Mouse (Mus musculus) neural tube, embryonic 13.5 days (tissue): Measurements from ENCODE around the gene Afap1. TPM values are rescaled to one million over a fixed set of nuclear protein-coding genes. Genes with fewer than 3 reads are reported as not detected.

ENCODE experiments used
- ATAC-seq: fragments of 200-750 bp; cut with Nextera tagmentation; 2 replicates; pipeline ENCODE4 v1.8.0; 2017; ENCODE audit warnings: low read depth, mild to moderate bottlenecking, moderate TSS enrichment, moderate library complexity
- H3K27ac ChIP-seq: fragments of 300-500 bp; sonication (generic); replicated peaks from 2 replicates; pipeline ENCODE4 v1.5.1; 2015; ENCODE audit warnings: moderate library complexity, mild to moderate bottlenecking, inconsistent platforms
- H3K27me3 ChIP-seq: fragments of 300-500 bp; sonication (generic); 2 replicates; pipeline ENCODE4 v1.6.1; 2015; ENCODE audit warnings: mild to moderate bottlenecking, inconsistent platforms
- H3K36me3 ChIP-seq: fragments of 300-500 bp; sonication (generic); 2 replicates; pipeline ENCODE4 v1.6.1; 2015; ENCODE audit warnings: mild to moderate bottlenecking, inconsistent platforms
- H3K4me1 ChIP-seq: fragments of 300-500 bp; sonication (generic); replicated peaks from 2 replicates; pipeline ENCODE4 v1.6.1; 2015; ENCODE audit warnings: inconsistent platforms
- H3K4me2 ChIP-seq: fragments of 300-500 bp; sonication (generic); 2 replicates; pipeline ENCODE4 v1.6.1; 2015; ENCODE audit warnings: inconsistent platforms, mild to moderate bottlenecking, moderate library complexity
- H3K4me3 ChIP-seq: fragments of 300-500 bp; sonication (generic); 2 replicates; pipeline ENCODE4 v1.5.1; 2015; ENCODE audit warnings: mild to moderate bottlenecking, inconsistent platforms
- H3K9ac ChIP-seq: fragments of 300-500 bp; sonication (generic); 2 replicates; pipeline ENCODE4 v1.6.1; 2015; ENCODE audit warnings: moderate library complexity, mild to moderate bottlenecking, inconsistent platforms
- H3K9me3 ChIP-seq: fragments of 300-500 bp; sonication (generic); 2 replicates; pipeline ENCODE4 v1.6.1; 2016; ENCODE audit warnings: inconsistent platforms
- WGBS: fragments of 180-500 bp; shearing (Covaris S2); methylation state at CpG from one replicate; pipeline ENCODE4 v1.1.7; 2015; 5-methylcytosine and 5-hydroxymethylcytosine counted together
- polyA plus RNA-seq: library from polyadenylated mRNA; unstranded; fragments of >200 nt; fragmentation: Nextera tagmentation; extraction: Ambion mirVana; gene quantifications from 2 replicates; pipeline ENCODE4 v1.2.1, GENCODE M21; 2015

The Afap1 gene
- polyA plus RNA-seq, 1 experiment from 2014 or later = 92.2 TPM

GRCm38 (mm10) chr5:35920076-35920475, 27.0 kb downstream of the Afap1 start:
- H3K36me3 ChIP-seq = no peaks in the 10 kb centered on the region
- H3K9me3 ChIP-seq = no peaks in the 10 kb centered on the region
- H3K9ac ChIP-seq = no peak overlapping the region
- no peaks in the 10 kb centered on the region for H3K27me3 ChIP-seq
- H3K27ac ChIP-seq = peak overlapping the region; percentile 91; the same call in 1 of the 2 replicates
- no peak for ATAC-seq
- H3K4me2 ChIP-seq = no peak overlapping the region
- H3K4me1 ChIP-seq = peaks cover 99% of the 10 kb centered on the region
- no peak overlapping the region for H3K4me3 ChIP-seq
- 34% methylated on average over 4 of the region's 4 CpGs for WGBS

DNA sequence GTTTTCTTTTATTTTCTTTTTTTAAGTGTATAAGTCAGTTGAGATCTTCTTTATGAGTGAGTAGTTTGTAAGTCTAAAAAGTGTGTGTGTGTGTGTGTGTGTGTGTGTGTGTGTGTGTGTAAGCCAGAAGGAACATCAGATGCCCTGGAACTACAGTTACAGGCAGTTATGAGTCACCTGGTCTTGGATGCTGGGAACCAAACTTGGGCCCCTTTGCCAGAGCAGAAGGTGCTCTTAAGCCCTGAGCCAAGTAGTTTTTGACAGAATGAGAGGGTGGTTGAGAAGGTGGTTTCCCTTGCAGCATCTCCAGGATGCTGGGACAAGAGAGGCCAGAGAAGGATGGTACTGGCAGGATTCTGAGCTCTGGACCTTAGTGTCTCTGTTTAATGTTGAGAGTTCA, 27.4 kb downstream of the Afap1 start:
- Histone ChIP-seq H3K9ac (no peak overlapping the region), H3K27ac (peak overlapping the region; percentile 61; the same call in 1 of the 2 replicates), H3K4me1 (peaks cover 99% of the 10 kb centered on the region), H3K9me3 (no peaks in the 10 kb centered on the region), H3K4me2 (no peak overlapping the region), H3K4me3 (no peak overlapping the region), H3K27me3 (no peaks in the 10 kb centered on the region), H3K36me3 (no peaks in the 10 kb centered on the region)
- ATAC-seq = no peak

DNA sequence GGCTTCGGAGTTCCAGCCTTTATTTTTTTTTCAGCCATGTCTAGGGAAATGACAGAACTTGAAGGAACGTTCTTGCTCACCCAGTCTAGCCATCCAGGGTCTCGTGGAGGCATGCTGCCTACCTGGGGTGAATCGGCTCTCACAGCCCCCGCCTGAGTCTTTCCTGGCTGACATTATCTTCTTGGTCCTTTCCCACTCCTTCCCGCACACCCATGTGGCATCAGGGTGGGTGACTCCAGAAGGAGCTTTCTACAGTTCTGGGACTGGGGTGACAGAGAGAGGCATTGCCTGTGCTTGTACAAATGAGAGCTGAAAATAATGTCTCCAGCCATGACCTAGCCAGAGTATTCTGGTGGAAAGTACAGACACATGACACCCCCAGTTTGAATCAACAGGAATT, 28.0 kb downstream of the Afap1 start:
- no peak overlapping the region for H3K4me2 ChIP-seq
- H3K9me3 ChIP-seq = no peaks in the 10 kb centered on the region
- H3K27me3 ChIP-seq = no peaks in the 10 kb centered on the region
- peaks cover 99% of the 10 kb centered on the region for H3K4me1 ChIP-seq
- H3K36me3 ChIP-seq = no peaks in the 10 kb centered on the region
- peak overlapping the region; percentile 61; the same call in 1 of the 2 replicates for H3K27ac ChIP-seq
- 85% methylated on average over 6 of the region's 6 CpGs for WGBS
- H3K9ac ChIP-seq = no peak overlapping the region
- H3K4me3 ChIP-seq = no peak overlapping the region
- ATAC-seq = no peak

DNA sequence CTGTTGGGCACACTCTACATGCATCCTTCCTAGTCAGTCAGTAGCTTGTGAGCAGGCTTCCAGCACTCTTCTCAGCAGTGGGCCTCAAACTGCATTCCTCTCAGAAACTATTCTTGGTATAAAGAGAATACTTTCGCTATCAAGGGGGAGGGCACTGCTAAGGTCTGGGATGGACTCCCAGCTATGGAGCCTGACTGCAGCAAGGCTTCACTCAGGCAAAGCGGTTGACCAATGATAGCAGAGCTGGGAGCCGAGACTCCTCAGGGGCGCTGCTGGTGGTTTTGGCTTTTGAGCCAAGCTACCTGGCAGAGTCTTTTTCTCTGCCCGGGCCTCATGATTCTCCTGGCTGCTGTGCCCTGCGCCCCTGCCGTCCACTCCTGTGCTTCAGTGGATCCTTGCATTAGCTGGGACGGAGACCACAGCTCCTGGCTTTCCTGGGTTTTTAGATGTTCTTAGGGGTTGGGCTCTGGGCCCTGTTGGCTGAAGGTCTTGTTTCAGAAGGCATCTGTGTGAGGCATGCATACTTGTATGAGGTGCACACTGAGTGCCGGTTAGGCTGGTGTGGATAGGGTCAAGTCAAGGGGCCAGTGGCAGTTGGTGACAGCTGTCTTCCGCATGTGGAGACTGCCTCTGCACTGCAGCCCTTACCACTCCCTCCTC, 28.6 kb downstream of the Afap1 start:
- H3K27me3 ChIP-seq = no peaks in the 10 kb centered on the region
- H3K4me2 ChIP-seq = peak overlapping the region; percentile 11; the same call in 1 of the 2 replicates
- ATAC-seq = no peak
- no peak overlapping the region for H3K9ac ChIP-seq
- no peaks in the 10 kb centered on the region for H3K9me3 ChIP-seq
- H3K4me1 ChIP-seq = peaks cover 99% of the 10 kb centered on the region
- H3K4me3 ChIP-seq = no peak overlapping the region
- peak overlapping the region; percentile 61 for H3K27ac ChIP-seq
- H3K36me3 ChIP-seq = no peaks in the 10 kb centered on the region
- 52% methylated on average over 10 of the region's 10 CpGs for WGBS

DNA sequence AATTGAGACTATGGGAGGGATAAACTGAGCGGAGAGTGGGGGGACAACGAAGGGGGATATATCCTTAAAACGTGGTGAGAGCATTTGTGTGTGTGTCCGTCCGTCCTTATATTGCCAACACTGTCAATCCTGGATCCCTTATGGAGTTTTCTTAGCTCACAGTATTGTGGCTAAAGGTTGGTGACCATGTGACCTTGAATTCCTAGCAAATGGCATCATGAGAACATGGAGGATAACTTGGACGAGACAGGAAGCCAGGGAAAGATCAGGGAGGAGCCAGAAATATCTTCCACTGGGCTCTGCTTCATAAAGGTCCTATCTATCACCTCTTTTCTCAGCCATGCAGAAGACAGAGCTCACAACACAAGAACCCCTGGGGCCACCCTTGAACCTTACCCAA, 30.3 kb downstream of the Afap1 start:
- WGBS = 86% methylated on average over 6 of the region's 6 CpGs
- H3K27me3 ChIP-seq = no peaks in the 10 kb centered on the region
- peaks cover 100% of the 10 kb centered on the region for H3K4me1 ChIP-seq
- H3K4me2 ChIP-seq = no peak overlapping the region
- H3K27ac ChIP-seq = peak overlapping the region; percentile 87
- H3K9ac ChIP-seq = no peak overlapping the region
- no peaks in the 10 kb centered on the region for H3K9me3 ChIP-seq
- H3K36me3 ChIP-seq = no peaks in the 10 kb centered on the region
- ATAC-seq = no peak
- no peak overlapping the region for H3K4me3 ChIP-seq

DNA sequence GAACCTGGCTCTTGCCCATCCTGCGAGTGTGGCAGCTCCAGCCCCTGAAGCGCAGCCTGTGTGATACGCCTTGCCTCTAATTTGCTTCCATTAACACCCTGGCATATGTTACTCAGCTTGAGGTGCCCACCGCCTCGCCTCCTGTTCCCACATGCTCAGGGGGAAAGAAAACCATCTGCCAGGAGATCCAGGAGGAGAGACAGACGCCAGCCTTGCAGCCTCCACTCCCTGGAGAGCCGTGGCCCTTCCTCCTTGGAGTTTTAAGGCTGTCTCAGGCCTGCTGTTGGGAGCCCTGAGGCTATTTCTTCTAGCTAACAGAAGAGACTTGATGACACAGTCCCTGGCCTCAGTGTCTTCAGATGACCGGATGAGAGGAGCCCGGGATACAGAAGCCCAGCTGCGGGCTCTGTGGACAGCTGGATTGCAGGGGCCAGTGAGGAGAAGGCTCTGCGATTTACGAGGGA, 32.1 kb downstream of the Afap1 start:
- Histone ChIP-seq H3K27ac (peak overlapping the region; percentile 87), H3K4me1 (peaks cover 88% of the 10 kb centered on the region), H3K27me3 (no peaks in the 10 kb centered on the region), H3K4me2 (peak overlapping the region; percentile 5; the same call in 1 of the 2 replicates), H3K4me3 (no peak overlapping the region), H3K9ac (0 out of 2 replicates have a peak overlapping the region, but pooled peaks have one; percentile 1), H3K36me3 (no peaks in the 10 kb centered on the region), H3K9me3 (no peaks in the 10 kb centered on the region)
- 14% methylated on average over 12 of the region's 12 CpGs for WGBS
- ATAC-seq = peak; percentile 54

GRCm38 (mm10) chr5:35926511-35926910, 33.4 kb downstream of the Afap1 start:
- ATAC-seq = peak; percentile 49; the same call in 1 of the 2 replicates
- Histone ChIP-seq H3K4me3 (no peak overlapping the region), H3K9ac (no peak overlapping the region), H3K27me3 (no peaks in the 10 kb centered on the region), H3K27ac (peak overlapping the region; percentile 87), H3K36me3 (no peaks in the 10 kb centered on the region), H3K4me1 (peaks cover 84% of the 10 kb centered on the region), H3K4me2 (no peak overlapping the region), H3K9me3 (no peaks in the 10 kb centered on the region)
- WGBS = 32% methylated on average over 8 of the region's 8 CpGs

DNA sequence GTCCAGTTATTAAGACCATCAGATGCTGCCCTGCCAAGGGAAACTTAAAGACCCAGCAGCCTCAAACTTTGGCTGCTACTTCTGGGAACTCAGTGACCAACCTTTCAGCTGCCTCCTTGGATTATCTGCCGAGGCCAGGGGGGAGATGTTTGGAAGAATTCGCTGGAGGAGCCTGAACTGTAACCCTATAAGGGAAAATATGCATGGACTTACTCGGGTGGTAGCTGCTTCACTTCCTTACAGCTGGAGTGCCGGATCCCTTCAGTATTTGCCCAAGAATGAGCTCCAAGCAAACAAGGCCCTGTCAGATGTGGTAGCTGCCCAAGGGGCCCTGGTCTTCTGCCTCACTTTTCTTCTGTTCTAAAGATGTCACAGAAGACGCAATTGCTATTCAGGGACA, 38.2 kb downstream of the Afap1 start:
- H3K9ac ChIP-seq = no peak overlapping the region
- no peak overlapping the region for H3K4me3 ChIP-seq
- no peak overlapping the region for H3K27ac ChIP-seq
- peaks cover 73% of the 10 kb centered on the region for H3K4me1 ChIP-seq
- 77% methylated on average over 5 of the region's 5 CpGs for WGBS
- peaks cover 9% of the 10 kb centered on the region for H3K36me3 ChIP-seq
- H3K4me2 ChIP-seq = no peak overlapping the region
- ATAC-seq = no peak
- no peaks in the 10 kb centered on the region for H3K9me3 ChIP-seq
- no peaks in the 10 kb centered on the region for H3K27me3 ChIP-seq

DNA sequence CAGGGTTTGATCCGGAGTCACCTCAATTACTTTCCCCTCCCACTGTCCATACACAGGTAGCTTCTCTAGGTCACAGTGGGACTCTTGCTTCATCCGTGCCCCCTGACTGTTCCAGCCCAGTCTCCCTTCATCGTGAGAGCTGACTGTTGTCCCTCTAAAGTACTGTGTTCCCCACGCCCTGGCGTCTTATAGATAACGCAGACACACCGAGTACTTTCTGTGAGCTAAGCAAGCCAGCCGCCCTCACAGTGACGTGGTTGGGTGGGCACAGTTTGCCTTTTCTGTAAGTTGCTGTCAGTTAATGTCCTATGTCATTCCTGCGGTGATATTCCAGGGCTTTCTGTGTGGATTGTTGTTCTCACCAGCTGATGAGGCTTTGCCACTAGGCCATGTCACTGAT, 39.9 kb downstream of the Afap1 start:
- no peak overlapping the region for H3K4me2 ChIP-seq
- H3K4me3 ChIP-seq = no peak overlapping the region
- no peak overlapping the region for H3K9ac ChIP-seq
- WGBS = 72% methylated on average over 10 of the region's 10 CpGs
- peak overlapping the region; percentile 49; the same call in 1 of the 2 replicates for H3K27ac ChIP-seq
- no peaks in the 10 kb centered on the region for H3K27me3 ChIP-seq
- no peak; the same call in 1 of the 2 replicates for ATAC-seq
- no peaks in the 10 kb centered on the region for H3K9me3 ChIP-seq
- H3K4me1 ChIP-seq = peaks cover 59% of the 10 kb centered on the region
- peaks cover 17% of the 10 kb centered on the region for H3K36me3 ChIP-seq

DNA sequence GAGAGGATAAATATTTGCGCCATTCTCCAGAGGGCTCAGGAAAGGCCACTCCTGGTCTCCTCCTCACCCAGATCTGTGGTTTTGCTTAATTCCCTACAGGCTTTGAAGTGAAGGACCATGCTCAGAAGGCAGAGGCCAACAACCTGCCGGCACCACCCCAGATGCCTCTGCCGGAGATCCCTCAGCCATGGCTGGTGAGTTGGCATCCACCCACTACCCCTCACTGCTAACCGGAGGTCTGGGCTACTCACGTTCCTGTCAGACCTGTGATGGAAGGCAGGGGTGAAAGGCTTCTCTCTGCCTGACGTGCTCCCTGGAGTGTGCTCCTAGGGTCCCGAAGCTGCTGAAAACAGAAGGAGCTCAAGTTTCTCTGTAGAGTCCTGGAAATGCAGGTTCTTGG, 42.8 kb downstream of the Afap1 start:
- ATAC-seq = no peak
- Histone ChIP-seq H3K4me2 (no peak overlapping the region), H3K4me3 (no peak overlapping the region), H3K9ac (no peak overlapping the region), H3K4me1 (peaks cover 71% of the 10 kb centered on the region), H3K36me3 (peaks cover 17% of the 10 kb centered on the region), H3K27me3 (no peaks in the 10 kb centered on the region), H3K27ac (no peak overlapping the region), H3K9me3 (no peaks in the 10 kb centered on the region)
- WGBS = 75% methylated on average over 7 of the region's 7 CpGs

DNA sequence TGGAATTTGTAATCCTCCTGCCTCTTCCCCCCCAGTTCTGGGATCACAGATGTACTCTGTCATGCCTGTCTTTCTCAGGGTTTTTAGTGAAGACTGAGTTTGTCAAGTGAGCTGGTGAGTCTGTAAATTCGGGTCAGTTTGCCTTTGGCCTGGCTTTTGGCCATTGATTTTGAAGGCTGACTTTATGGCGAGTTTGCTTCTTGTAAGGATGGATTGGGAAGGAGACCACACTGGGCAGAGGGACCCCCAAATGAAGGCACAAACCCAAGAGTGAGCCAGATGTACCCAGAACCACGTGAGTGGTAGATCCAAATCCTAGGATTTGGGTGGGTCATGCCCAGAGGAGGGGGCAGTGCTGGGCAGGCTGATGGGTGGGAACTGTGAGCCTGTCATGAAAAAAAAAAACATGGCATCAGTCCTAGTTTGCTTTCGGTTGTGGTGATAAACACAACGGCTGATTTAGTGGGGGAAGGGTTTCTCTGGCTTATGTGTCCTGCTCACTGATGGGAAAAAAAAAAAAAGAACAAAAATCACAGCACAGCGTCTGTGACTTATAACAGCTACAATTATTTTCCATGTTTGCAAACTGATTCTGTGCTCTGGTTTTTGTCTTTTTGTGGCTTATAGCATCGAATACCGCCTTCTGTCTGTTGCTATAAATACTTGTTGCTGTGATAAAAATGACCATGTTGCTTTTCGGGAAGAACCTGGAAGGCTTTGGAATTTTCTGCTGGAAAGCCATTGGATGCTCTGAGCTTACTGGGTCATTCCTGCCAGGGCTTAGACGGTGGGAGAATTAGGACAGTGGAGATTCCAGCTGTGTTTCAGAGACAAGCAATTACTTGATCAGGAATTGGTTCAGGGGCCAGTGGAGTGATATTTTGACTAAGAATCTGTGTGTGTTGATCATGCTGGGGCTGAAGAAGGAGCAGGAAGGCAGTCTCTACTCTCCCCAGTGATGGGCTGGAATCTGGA, 45.4 kb downstream of the Afap1 start:
- WGBS = 71% methylated on average over 10 of the region's 10 CpGs
- Histone ChIP-seq H3K9me3 (no peaks in the 10 kb centered on the region), H3K9ac (no peak overlapping the region), H3K27ac (peak overlapping the region; percentile 49; the same call in 1 of the 2 replicates), H3K27me3 (no peaks in the 10 kb centered on the region), H3K4me3 (no peak overlapping the region), H3K36me3 (peaks cover 23% of the 10 kb centered on the region), H3K4me2 (no peak overlapping the region), H3K4me1 (peaks cover 59% of the 10 kb centered on the region)
- ATAC-seq = no peak

- no peaks in the 10 kb centered on the region for H3K27me3 ChIP-seq
- 88% methylated on average over 6 of the region's 6 CpGs for WGBS
- ATAC-seq = no peak
- H3K36me3 ChIP-seq = peaks cover 32% of the 10 kb centered on the region
- no peaks in the 10 kb centered on the region for H3K9me3 ChIP-seq
- no peak overlapping the region for H3K9ac ChIP-seq
- H3K4me2 ChIP-seq = no peak overlapping the region
- H3K4me3 ChIP-seq = no peak overlapping the region
- H3K4me1 ChIP-seq = peaks cover 50% of the 10 kb centered on the region
- H3K27ac ChIP-seq = no peak overlapping the region
Observed at GRCm38 (mm10) chr5:35939958-35940357, 46.8 kb downstream of the Afap1 start.
